Mouse (Mus musculus): ENCODE measurements around the gene Pik3ip1.

DNA sequence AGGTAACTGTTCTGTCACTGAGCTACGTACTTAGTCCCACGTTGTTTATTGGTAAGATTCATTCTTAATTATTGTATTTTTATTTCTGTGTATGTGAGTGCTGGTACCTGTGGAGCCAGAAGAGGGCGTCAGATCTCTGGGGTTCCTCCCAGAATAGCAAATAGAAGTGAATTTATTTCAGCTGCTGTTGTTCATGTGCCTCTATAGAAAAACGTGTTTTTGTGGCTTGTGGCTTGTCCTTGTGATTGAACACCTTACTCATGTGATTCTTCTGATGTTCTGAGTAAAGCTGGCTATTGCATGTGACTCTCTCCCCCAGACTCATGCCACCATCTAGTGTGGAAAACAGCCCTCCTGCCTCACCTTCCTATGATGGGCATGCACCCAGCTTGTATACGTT is 1.9 kb upstream of the Pik3ip1 start:
- no peak for TF ChIP-seq POLR2A (IDR thresholded peaks at IDR 0.05; ENCODE audit: control insufficient read depth, extremely low read depth, insufficient read depth, low read length, poor library complexity)
- no peak for TF ChIP-seq CTCF (IDR thresholded peaks at IDR 0.05; ENCODE audit: borderline replicate concordance, control insufficient read depth, extremely low read depth, insufficient read depth, low read length, poor library complexity)

Data from thymus, adult 2 months (tissue).